Mouse (Mus musculus) hindbrain, embryonic 16.5 days (tissue): ENCODE measurements around the gene Ppp2r5a. TPM values are rescaled to one million over a fixed set of nuclear protein-coding genes. Genes with fewer than 3 reads are reported as not detected.

Experiments used
- ATAC-seq: fragments of 200-750 bp; cut with Nextera tagmentation; 2 replicates; pipeline ENCODE4 v1.8.0; 2017; ENCODE audit warnings: moderate TSS enrichment, moderate library complexity
- H3K27ac ChIP-seq: fragments of 300-500 bp; sonication (generic); 2 replicates; pipeline ENCODE4 v1.5.1; 2014; ENCODE audit warnings: low read depth, mild to moderate bottlenecking, control low read depth, low read length, moderate library complexity
- H3K27me3 ChIP-seq: fragments of 300-500 bp; sonication (generic); replicated peaks from 2 replicates; pipeline ENCODE4 v1.6.1; 2014; ENCODE audit warnings: low read length; ENCODE audit not compliant: control insufficient read depth, insufficient read depth
- H3K36me3 ChIP-seq: fragments of 300-500 bp; sonication (generic); 2 replicates; pipeline ENCODE4 v1.6.1; 2014; ENCODE audit warnings: mild to moderate bottlenecking, low read length, moderate library complexity, mixed read lengths; ENCODE audit not compliant: control insufficient read depth, insufficient read depth
- H3K4me1 ChIP-seq: fragments of 300-500 bp; sonication (generic); 2 replicates; pipeline ENCODE4 v1.6.1; 2014; ENCODE audit warnings: low read depth, low read length; ENCODE audit not compliant: control insufficient read depth, insufficient read depth
- H3K4me2 ChIP-seq: fragments of 300-500 bp; sonication (generic); 2 replicates; pipeline ENCODE4 v1.6.1; 2014; ENCODE audit warnings: mild to moderate bottlenecking, low read length, control low read depth, moderate library complexity
- H3K4me3 ChIP-seq: fragments of 300-500 bp; sonication (generic); 2 replicates; pipeline ENCODE4 v1.5.1; 2014; ENCODE audit warnings: mild to moderate bottlenecking, low read length, control low read depth, moderate library complexity
- H3K9ac ChIP-seq: fragments of 300-500 bp; sonication (generic); 2 replicates; pipeline ENCODE4 v1.6.1; 2014; ENCODE audit warnings: low read depth, mild to moderate bottlenecking, control low read depth, low read length, moderate library complexity
- H3K9me3 ChIP-seq: fragments of 300-500 bp; sonication (generic); 2 replicates; pipeline ENCODE4 v1.6.1; 2014; ENCODE audit warnings: mild to moderate bottlenecking, low read length, moderate library complexity; ENCODE audit not compliant: control insufficient read depth
- WGBS: fragments of 180-500 bp; shearing (Covaris S2); extraction: QIAGEN DNeasy Blood & Tissue Kit; methylation state at CpG from one replicate; pipeline ENCODE4 v1.1.7; 2014; 5-methylcytosine and 5-hydroxymethylcytosine counted together
- polyA plus RNA-seq: library from polyadenylated mRNA; unstranded; fragments of >200 nt; fragmentation: Nextera tagmentation; extraction: Ambion mirVana; gene quantifications from 2 replicates; pipeline ENCODE4 v1.2.1, GENCODE M21; 2015

Ppp2r5a gene
- 6.3 and 6.7 TPM in 2 replicates for polyA plus RNA-seq

DNA sequence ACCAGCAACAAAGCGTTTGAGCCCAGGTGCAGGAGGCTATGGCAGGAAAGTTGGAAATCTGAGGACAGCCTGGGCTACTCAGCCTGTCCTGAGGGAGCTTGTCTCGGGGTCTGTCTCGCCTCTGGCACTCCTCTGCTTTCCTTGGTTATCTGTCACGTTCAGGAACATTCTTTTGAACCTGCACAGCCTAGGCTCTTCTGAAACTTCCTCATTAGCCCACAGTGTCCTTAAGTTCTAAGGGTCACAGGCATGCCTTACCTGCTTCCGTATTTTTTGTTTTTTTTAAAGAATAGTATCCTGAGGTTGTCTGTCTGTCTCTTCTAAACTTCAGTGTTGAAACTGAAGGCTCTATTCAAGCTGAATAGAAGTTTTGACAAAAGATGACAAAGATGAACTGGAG lies at the start of gene Ppp2r5a:
Ppp2r5a (minus strand) TSS at position 199 of the 400 bp plus-strand sequence.
- Histone ChIP-seq H3K4me2 (no peak within 1 kb of the TSS), H3K9ac (no peak within 1 kb of the TSS), H3K9me3 (no peaks in the 10 kb centered on the region), H3K4me1 (no peaks in the 10 kb centered on the region), H3K4me3 (no peak within 1 kb of the TSS), H3K36me3 (no peaks in the 10 kb centered on the region), H3K27ac (no peak within 1 kb of the TSS), H3K27me3 (no peaks in the 10 kb centered on the region)
- 56% methylated on average over 5 of the region's 5 CpGs for WGBS
- ATAC-seq: no peak

DNA sequence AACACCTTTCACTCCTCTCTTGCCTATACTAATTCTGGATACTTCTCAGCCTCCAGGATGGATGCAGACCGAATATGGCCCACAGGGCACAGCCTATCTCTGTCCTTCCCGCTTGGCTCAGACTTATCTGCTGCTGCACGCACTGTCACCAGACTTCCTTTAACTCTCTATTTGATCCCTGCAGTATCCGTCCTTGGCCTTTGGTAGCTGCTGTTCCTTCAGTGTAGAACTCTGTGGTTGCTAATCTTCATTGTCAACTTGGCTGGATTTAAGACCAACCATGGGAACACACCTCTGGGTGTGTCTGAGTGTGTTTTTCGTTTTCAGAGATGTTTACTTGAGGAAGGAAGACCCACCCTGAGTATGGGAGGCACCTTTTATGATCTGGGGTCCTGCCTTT lies 47.5 kb upstream of the Ppp2r5a start:
- no peaks in the 10 kb centered on the region for H3K27me3 ChIP-seq
- no peak overlapping the region for H3K4me3 ChIP-seq
- no peak overlapping the region for H3K27ac ChIP-seq
- no peak overlapping the region for H3K9ac ChIP-seq
- no peaks in the 10 kb centered on the region for H3K4me1 ChIP-seq
- H3K9me3 ChIP-seq: no peaks in the 10 kb centered on the region
- 77% methylated on average over 5 of the region's 5 CpGs for WGBS
- no peak for ATAC-seq
- H3K4me2 ChIP-seq: no peak overlapping the region
- no peaks in the 10 kb centered on the region for H3K36me3 ChIP-seq

DNA sequence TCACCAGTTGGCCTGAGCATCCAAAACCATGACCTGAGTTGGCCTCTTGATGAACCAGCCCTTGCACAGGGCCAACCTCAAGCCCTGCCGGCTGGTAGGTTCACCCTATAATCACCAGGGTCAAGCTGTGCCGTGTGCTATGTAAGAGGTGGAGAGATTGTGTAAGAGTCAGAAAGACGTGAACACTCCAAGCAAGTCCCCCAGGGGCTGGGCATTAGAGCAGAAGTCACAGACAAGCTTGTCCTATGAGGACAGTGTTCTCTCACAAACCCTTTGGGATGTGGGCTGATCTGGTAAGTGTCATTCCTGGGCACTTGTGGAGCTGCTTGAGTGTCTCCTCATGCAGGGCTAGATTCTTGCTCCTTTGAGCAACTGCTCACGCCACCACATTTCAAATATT lies 46.5 kb upstream of the Ppp2r5a start:
- H3K9ac ChIP-seq: no peak overlapping the region
- no peaks in the 10 kb centered on the region for H3K4me1 ChIP-seq
- no peaks in the 10 kb centered on the region for H3K27me3 ChIP-seq
- WGBS: 86% methylated on average over 4 of the region's 4 CpGs
- no peaks in the 10 kb centered on the region for H3K36me3 ChIP-seq
- ATAC-seq: no peak
- H3K4me2 ChIP-seq: no peak overlapping the region
- H3K27ac ChIP-seq: no peak overlapping the region
- no peaks in the 10 kb centered on the region for H3K9me3 ChIP-seq
- no peak overlapping the region for H3K4me3 ChIP-seq

DNA sequence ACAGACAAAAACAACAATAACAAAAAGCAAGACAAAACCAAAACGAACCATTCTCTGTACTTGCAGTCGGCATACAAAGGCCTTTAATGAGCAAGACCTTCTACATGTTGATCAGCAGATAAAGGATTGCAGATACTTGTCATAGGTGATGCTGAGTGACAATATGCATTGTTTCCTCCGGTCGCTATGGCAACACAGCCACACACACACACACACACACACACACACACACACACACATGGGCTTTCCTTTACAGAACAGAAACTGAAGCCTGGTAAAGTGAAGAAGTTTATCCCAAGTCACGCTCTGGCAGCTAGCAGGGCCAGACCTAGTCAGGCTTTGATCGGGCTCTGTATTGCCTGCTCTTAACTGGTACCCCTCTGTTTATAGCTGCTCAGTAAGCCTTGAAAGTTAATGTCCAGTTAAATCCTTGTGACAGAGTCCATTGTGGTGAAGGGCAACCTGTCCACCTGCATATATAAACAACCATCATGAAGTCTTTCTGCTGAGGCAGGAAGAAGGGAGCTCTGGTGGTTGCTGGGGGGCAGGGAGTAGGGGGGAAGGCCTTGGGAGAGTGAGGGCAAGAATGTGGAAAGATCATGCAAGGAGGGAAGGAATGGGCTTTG lies 44.4 kb upstream of the Ppp2r5a start:
- H3K4me2 ChIP-seq: no peak overlapping the region
- no peaks in the 10 kb centered on the region for H3K9me3 ChIP-seq
- H3K4me1 ChIP-seq: no peaks in the 10 kb centered on the region
- H3K9ac ChIP-seq: no peak overlapping the region
- ATAC-seq: no peak
- no peak overlapping the region for H3K4me3 ChIP-seq
- WGBS: 63% methylated on average over 6 of the region's 6 CpGs
- H3K36me3 ChIP-seq: no peaks in the 10 kb centered on the region
- H3K27me3 ChIP-seq: no peaks in the 10 kb centered on the region
- no peak overlapping the region for H3K27ac ChIP-seq

DNA sequence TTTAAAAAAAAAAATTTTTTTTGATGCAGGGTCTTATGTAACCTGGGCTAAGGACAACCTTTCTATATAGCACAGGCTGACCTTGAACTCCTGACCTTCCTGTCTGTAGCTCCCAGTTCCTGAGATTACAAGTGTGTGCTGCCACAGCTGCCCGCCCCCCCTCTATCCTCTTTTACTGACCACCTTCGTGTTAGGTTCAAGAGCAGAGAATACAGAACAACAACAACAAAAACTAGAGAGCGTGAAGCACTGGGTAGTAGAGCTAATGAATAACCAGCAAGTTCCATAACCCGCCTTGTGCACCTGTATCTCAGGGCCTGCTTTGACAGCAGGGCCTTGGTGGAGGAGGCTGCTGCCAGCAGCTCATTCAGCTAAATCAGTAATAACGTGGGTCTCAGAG lies 43.2 kb upstream of the Ppp2r5a start:
- no peak for ATAC-seq
- H3K4me1 ChIP-seq: no peaks in the 10 kb centered on the region
- H3K4me2 ChIP-seq: no peak overlapping the region
- H3K4me3 ChIP-seq: no peak overlapping the region
- H3K36me3 ChIP-seq: no peaks in the 10 kb centered on the region
- no peaks in the 10 kb centered on the region for H3K9me3 ChIP-seq
- 78% methylated on average over 5 of the region's 5 CpGs for WGBS
- H3K9ac ChIP-seq: no peak overlapping the region
- no peaks in the 10 kb centered on the region for H3K27me3 ChIP-seq
- no peak overlapping the region for H3K27ac ChIP-seq

DNA sequence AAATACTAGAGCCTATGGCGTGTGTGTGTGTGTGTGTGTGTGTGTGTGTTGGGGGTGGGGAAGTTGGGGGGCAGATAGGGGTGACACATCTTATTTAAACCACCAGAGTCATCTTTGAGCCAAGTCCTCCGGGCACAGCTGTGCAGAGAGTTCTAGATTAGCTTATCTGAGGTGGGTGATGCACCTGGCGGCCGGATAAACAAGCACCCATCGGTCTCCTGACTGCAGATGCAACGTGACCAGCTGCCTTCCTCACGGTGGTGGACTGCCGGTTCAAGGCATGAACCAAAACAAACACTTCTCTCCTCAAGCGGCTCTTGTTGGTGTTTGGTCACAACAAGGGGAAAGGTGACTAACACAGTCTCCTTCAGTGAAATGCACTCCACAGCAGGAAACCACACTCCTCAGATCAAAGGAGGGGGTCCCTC lies 42.8 kb upstream of the Ppp2r5a start:
- Histone ChIP-seq H3K27me3 (no peaks in the 10 kb centered on the region), H3K4me1 (no peaks in the 10 kb centered on the region), H3K27ac (no peak overlapping the region), H3K36me3 (no peaks in the 10 kb centered on the region), H3K9me3 (no peaks in the 10 kb centered on the region), H3K4me2 (no peak overlapping the region), H3K9ac (no peak overlapping the region), H3K4me3 (no peak overlapping the region)
- WGBS: 78% methylated on average over 9 of the region's 9 CpGs
- no peak for ATAC-seq

DNA sequence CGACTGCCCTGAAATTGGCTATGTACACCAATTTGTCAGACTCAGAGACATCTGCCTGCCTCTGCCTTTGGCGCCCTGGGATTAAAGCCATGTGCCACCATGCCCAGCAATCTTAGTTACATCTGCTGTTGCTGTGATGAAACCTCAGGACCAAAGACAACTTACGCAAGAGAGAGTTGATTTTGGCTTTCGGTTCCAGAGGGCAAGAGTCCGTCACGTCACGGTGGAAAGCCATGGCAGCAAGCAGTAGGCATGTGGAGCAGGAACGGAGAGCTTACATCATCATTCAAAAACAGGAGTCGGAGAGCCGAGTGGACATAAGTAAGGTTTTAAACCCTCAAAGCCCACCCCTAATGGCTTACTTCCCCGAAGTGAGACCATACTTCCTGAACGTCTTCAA lies 42.3 kb upstream of the Ppp2r5a start:
- H3K27ac ChIP-seq: no peak overlapping the region
- ATAC-seq: no peak
- WGBS: 85% methylated on average over 12 of the region's 12 CpGs
- H3K9ac ChIP-seq: no peak overlapping the region
- H3K4me1 ChIP-seq: no peaks in the 10 kb centered on the region
- no peaks in the 10 kb centered on the region for H3K9me3 ChIP-seq
- no peak overlapping the region for H3K4me2 ChIP-seq
- no peaks in the 10 kb centered on the region for H3K27me3 ChIP-seq
- no peaks in the 10 kb centered on the region for H3K36me3 ChIP-seq
- no peak overlapping the region for H3K4me3 ChIP-seq

DNA sequence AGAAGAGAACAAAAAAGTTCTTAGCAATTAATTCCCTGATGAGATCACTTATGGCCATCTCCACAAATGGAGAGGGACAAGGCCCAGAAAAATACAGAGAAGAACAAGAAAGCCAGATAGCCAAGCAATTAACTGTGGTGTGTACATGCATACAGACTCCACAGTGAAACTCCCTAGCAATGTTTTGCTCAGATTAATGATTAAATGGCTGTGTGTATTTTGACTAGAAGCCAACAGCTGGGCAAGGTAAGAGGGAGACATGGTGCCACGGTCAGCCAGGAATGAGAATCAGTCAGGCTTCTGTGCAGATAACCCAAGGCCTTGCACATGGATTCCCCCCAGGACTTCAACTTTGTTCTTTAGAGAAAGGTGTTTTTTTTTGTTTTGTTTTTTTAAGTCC lies 41.4 kb upstream of the Ppp2r5a start:
- H3K9me3 ChIP-seq: no peaks in the 10 kb centered on the region
- no peak for ATAC-seq
- WGBS: 61% methylated on average over 1 of the region's 1 CpGs

DNA sequence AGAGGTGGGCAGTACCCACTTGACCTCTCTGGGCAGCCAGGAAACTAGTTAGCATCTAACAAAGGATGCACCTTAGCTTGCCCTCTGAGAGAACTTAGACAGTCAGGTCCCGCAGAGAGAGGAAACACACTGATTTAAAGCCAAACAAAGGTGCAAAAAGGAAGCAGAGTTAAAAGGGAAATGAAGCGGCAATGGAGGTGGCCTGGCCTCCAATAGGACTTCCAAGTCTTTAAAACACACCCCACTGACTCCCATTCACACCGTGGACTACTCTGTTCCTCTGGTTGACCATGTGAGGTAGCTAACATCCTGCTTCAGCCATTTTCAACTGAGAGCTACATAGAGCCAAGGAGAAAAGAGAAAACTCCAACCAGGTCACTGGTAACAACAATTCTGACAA lies 35.9 kb upstream of the Ppp2r5a start:
- WGBS: 66% methylated on average over 3 of the region's 3 CpGs
- H3K4me1 ChIP-seq: peaks cover 9% of the 10 kb centered on the region
- H3K9ac ChIP-seq: no peak overlapping the region
- H3K27ac ChIP-seq: no peak overlapping the region
- H3K36me3 ChIP-seq: no peaks in the 10 kb centered on the region
- ATAC-seq: no peak
- H3K4me3 ChIP-seq: no peak overlapping the region
- no peaks in the 10 kb centered on the region for H3K27me3 ChIP-seq
- H3K9me3 ChIP-seq: no peaks in the 10 kb centered on the region
- no peak overlapping the region for H3K4me2 ChIP-seq

More for the DNA sequence above, 41.4 kb upstream of the Ppp2r5a start:
- no peak overlapping the region for H3K4me3 ChIP-seq
- no peaks in the 10 kb centered on the region for H3K36me3 ChIP-seq
- H3K9ac ChIP-seq: no peak overlapping the region
- H3K4me1 ChIP-seq: no peaks in the 10 kb centered on the region
- H3K4me2 ChIP-seq: no peak overlapping the region
- H3K27ac ChIP-seq: no peak overlapping the region
- H3K27me3 ChIP-seq: no peaks in the 10 kb centered on the region

DNA sequence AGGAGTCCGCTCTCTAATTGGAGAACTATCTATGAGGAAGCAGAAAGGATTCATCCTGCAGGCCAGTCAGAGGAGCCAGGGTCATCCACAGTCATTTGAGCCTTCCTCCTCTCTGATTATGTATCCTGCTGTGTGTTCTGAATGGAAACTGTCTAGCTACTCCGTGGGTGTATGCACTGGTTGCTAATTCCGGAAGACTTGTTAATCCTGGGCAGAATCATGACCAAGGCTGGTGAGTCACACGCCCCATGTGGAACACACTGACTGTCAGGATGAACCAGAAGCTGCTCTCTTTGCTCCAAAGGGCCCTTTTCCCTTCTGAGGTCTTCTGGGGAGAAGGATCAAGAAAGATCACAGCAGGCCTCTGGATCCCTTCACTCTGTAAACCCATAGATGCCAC lies 35.5 kb upstream of the Ppp2r5a start:
- Histone ChIP-seq H3K36me3 (no peaks in the 10 kb centered on the region), H3K9me3 (no peaks in the 10 kb centered on the region), H3K27ac (no peak overlapping the region), H3K4me3 (no peak overlapping the region), H3K27me3 (no peaks in the 10 kb centered on the region), H3K9ac (no peak overlapping the region), H3K4me1 (peaks cover 9% of the 10 kb centered on the region), H3K4me2 (no peak overlapping the region)
- ATAC-seq: no peak
- 58% methylated on average over 4 of the region's 4 CpGs for WGBS
